Mouse (Mus musculus): ENCODE data around the gene Eif3i. TPM values are rescaled to one million over a fixed set of nuclear protein-coding genes. Genes with fewer than 3 reads are reported as not detected.
A peak's percentile ranks its signal among the peaks of the same experiment; 100 is the strongest.

Gene Eif3i
- polyA plus RNA-seq, 1 experiment, result 416 TPM

GRCm38 (mm10) chr4:129622120-129622802 is 21.8 kb upstream of the Eif3i start:
- Histone ChIP-seq H3K27me3 (ENCODE audit: control insufficient read depth, insufficient read depth, insufficient read length) (no peaks in the 10 kb centered on the region), H3K79me2 (ENCODE audit: control insufficient read depth, insufficient read depth) (peaks cover 10% of the 10 kb centered on the region), H3K79me3 (ENCODE audit: low read depth) (peaks cover 4% of the 10 kb centered on the region), H3K36me3 (ENCODE audit: control insufficient read depth, insufficient read depth) (peaks cover 11% of the 10 kb centered on the region), H3ac (ENCODE audit: control insufficient read depth, insufficient read length, low read depth) (no peak overlapping the region), H3K4me3 (ENCODE audit: insufficient read depth, poor library complexity, severe bottlenecking) (no peak overlapping the region)
- TF ChIP-seq FOSL1 (IDR thresholded peaks at IDR 0.05; ENCODE audit: insufficient read depth, low read length, poor library complexity, severe bottlenecking) (no peak), MAX (IDR thresholded peaks at IDR 0.05) (no peak), CTCF (IDR thresholded peaks at IDR 0.05; ENCODE audit: control insufficient read depth, insufficient read depth, insufficient read length) (no peak), CEBPB (IDR thresholded peaks at IDR 0.05; ENCODE audit: low read depth) (no peak), MYOD1 (IDR thresholded peaks at IDR 0.05; ENCODE audit: control insufficient read depth, insufficient read length, low read depth) (no peak), MYOG (IDR thresholded peaks at IDR 0.05; ENCODE audit: control insufficient read depth, extremely low read depth, insufficient read length) (no peak)

GRCm38 (mm10) chr4:129621283-129621841 is 20.9 kb upstream of the Eif3i start:
- H3ac ChIP-seq (ENCODE audit: control insufficient read depth, insufficient read length, low read depth), result no peak overlapping the region
- H3K4me3 ChIP-seq (ENCODE audit: insufficient read depth, poor library complexity, severe bottlenecking), result no peak overlapping the region
- peaks cover 12% of the 10 kb centered on the region for H3K36me3 ChIP-seq (ENCODE audit: control insufficient read depth, insufficient read depth)
- H3K79me2 ChIP-seq (ENCODE audit: control insufficient read depth, insufficient read depth), result peaks cover 8% of the 10 kb centered on the region
- H3K79me3 ChIP-seq (ENCODE audit: low read depth), result peaks cover 4% of the 10 kb centered on the region
- TF ChIP-seq MAX (IDR thresholded peaks at IDR 0.05) (no peak), FOSL1 (IDR thresholded peaks at IDR 0.05; ENCODE audit: insufficient read depth, low read length, poor library complexity, severe bottlenecking) (no peak), USF1 (IDR thresholded peaks at IDR 0.05; ENCODE audit: low read depth) (no peak), CTCF (IDR thresholded peaks at IDR 0.05; ENCODE audit: control insufficient read depth, insufficient read depth, insufficient read length) (no peak), MYOD1 (IDR thresholded peaks at IDR 0.05; ENCODE audit: control insufficient read depth, insufficient read length, low read depth) (no peak), CEBPB (IDR thresholded peaks at IDR 0.05; ENCODE audit: low read depth) (no peak), MYOG (IDR thresholded peaks at IDR 0.05; ENCODE audit: control insufficient read depth, extremely low read depth, insufficient read length) (no peak)
- H3K27me3 ChIP-seq (ENCODE audit: control insufficient read depth, insufficient read depth, insufficient read length), result no peaks in the 10 kb centered on the region

DNA sequence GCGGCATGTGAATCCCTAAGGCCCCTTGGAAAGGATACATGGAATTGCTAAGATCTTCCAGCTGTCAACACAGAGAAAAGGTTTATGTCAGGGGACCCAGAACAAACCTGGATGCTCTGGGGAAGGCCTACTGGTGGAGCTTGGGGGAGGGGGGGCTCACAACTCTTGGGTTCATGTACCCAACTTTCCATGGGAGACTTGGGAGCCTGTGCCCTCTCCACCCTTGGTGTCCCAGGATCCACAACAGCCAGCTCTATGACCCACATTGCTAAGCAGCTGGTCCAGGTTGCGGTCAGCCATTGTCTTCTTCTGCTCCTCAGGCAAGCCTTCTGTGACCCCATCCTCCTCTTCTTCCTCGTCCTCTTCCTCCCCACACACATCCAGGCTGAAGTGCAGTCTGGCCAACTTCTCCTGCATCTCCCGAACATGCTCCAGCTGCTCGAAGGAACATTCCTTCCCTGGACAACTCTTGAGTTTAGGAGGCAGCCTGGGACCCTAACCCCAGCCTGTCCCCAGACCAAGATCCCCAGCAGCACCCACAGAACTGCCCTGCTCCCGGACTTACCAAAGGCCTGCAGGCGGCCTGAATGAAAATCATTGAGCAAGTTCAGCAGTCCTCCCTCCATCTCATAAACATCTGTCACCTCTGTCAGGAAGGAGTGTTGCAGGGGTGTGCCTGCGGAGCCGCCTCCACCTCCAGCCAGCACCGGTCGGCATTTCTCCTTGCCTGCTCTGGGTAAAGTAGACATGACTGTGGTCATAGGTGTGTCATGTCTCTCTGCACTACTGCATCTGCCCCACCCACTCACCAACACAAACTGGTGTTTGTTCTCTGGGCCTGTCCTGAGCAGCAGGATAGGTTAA is 20.2 kb upstream of the Eif3i start:
- Histone ChIP-seq H3K36me3 (ENCODE audit: control insufficient read depth, insufficient read depth) (peaks cover 12% of the 10 kb centered on the region), H3ac (ENCODE audit: control insufficient read depth, insufficient read length, low read depth) (no peak overlapping the region), H3K79me3 (ENCODE audit: low read depth) (peaks cover 4% of the 10 kb centered on the region), H3K79me2 (ENCODE audit: control insufficient read depth, insufficient read depth) (peaks cover 8% of the 10 kb centered on the region), H3K27me3 (ENCODE audit: control insufficient read depth, insufficient read depth, insufficient read length) (no peaks in the 10 kb centered on the region), H3K4me3 (ENCODE audit: insufficient read depth, poor library complexity, severe bottlenecking) (no peak overlapping the region)
- TF ChIP-seq MYOD1 (IDR thresholded peaks at IDR 0.05; ENCODE audit: control insufficient read depth, insufficient read length, low read depth) (no peak), FOSL1 (IDR thresholded peaks at IDR 0.05; ENCODE audit: insufficient read depth, low read length, poor library complexity, severe bottlenecking) (no peak), USF1 (IDR thresholded peaks at IDR 0.05; ENCODE audit: low read depth) (no peak), MAX (IDR thresholded peaks at IDR 0.05) (no peak), CEBPB (IDR thresholded peaks at IDR 0.05; ENCODE audit: low read depth) (no peak), MYOG (IDR thresholded peaks at IDR 0.05; ENCODE audit: control insufficient read depth, extremely low read depth, insufficient read length) (no peak)

DNA sequence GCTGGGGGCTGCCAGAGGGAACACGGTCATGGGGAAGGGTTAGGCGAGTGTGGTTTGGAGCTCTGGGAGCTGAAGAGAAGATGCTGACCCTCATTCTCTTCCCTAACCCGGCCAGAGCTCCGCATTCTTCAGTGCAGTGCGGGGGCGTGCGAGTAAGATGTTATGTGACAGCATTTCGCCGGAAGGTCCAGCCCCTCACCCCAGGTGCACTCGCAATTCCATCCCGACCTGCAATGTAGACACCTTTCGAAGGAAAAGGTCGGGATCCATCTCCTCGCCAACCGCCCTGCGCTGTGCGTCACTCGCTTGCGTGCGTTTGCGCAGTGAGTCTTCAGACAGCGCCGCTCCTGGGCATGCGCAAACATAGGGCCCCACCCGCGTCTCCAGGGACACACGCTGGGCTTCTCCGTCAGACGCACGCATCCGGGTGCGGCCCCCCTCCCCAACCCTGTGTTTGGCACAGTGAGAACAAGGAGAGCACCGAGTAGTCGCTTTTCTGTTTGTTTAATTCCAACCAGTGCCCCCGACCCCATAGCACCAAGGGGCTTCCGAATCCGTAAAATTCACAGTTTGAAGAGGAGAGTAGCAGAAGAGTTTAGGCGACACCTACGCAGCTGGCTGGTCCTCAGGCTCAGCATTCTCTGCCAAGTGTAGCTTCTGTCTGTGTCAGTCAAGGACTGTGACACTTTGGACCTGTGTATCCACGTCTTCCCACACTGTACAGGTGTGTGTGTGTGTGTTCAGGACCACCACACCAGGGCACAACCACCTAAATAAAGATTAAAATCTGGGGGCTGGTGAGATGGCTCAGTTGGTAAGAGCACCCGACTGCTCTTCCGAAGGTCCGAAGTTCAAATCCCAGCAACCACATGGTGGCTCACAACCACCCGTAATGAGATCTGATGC is 18.6 kb upstream of the Eif3i start, which contains the start of gene Iqcc:
Gene Iqcc, minus strand, starts transcription at position 314 of the 906 bp plus-strand sequence.
- no peaks in the 10 kb centered on the region for H3K27me3 ChIP-seq (ENCODE audit: control insufficient read depth, insufficient read depth, insufficient read length)
- H3K79me3 ChIP-seq (ENCODE audit: low read depth), result peaks cover 4% of the 10 kb centered on the region
- H3K79me2 ChIP-seq (ENCODE audit: control insufficient read depth, insufficient read depth), result peaks cover 8% of the 10 kb centered on the region
- peaks cover 12% of the 10 kb centered on the region for H3K36me3 ChIP-seq (ENCODE audit: control insufficient read depth, insufficient read depth)
- H3ac ChIP-seq (ENCODE audit: control insufficient read depth, insufficient read length, low read depth), result peak within 1 kb of the TSS; percentile 72
- peak within 1 kb of the TSS; percentile 63 for H3K4me3 ChIP-seq (ENCODE audit: insufficient read depth, poor library complexity, severe bottlenecking)
- TF ChIP-seq MYOD1 (IDR thresholded peaks at IDR 0.05; ENCODE audit: control insufficient read depth, insufficient read length, low read depth), result peak; percentile 8
- no peak for TF ChIP-seq FOSL1 (IDR thresholded peaks at IDR 0.05; ENCODE audit: insufficient read depth, low read length, poor library complexity, severe bottlenecking)
- TF ChIP-seq USF1 (IDR thresholded peaks at IDR 0.05; ENCODE audit: low read depth), result no peak
- TF ChIP-seq MAX (IDR thresholded peaks at IDR 0.05), result no peak

DNA sequence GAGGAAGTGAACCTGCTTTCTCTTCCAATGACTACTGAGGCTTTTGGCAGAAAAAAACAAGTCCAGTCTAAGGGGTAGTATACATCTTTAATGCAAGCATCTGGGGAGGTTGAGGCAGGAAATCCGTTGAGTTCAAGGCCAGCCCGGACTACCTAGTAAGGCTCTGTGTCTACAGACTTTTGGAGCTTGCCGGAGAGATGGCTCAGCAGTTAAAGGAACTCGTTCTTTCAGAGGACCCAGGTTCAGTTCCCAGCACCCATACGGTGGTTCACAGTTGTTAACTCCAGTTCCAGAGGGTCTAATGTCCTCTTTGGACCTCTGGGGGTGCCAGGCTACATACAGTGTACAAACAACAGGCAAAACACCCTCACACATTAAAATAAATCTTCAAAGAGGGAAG is 17.6 kb upstream of the Eif3i start:
- H3K79me3 ChIP-seq (ENCODE audit: low read depth), result peaks cover 4% of the 10 kb centered on the region
- peaks cover 12% of the 10 kb centered on the region for H3K36me3 ChIP-seq (ENCODE audit: control insufficient read depth, insufficient read depth)
- TF ChIP-seq CTCF (IDR thresholded peaks at IDR 0.05; ENCODE audit: control insufficient read depth, insufficient read depth, insufficient read length), result no peak
- no peak for TF ChIP-seq MAX (IDR thresholded peaks at IDR 0.05)
- no peak for TF ChIP-seq USF1 (IDR thresholded peaks at IDR 0.05; ENCODE audit: low read depth)
- TF ChIP-seq FOSL1 (IDR thresholded peaks at IDR 0.05; ENCODE audit: insufficient read depth, low read length, poor library complexity, severe bottlenecking), result no peak
- no peak for TF ChIP-seq MYOD1 (IDR thresholded peaks at IDR 0.05; ENCODE audit: control insufficient read depth, insufficient read length, low read depth)
- TF ChIP-seq CEBPB (IDR thresholded peaks at IDR 0.05; ENCODE audit: low read depth), result no peak
- no peak for TF ChIP-seq MYOG (IDR thresholded peaks at IDR 0.05; ENCODE audit: control insufficient read depth, extremely low read depth, insufficient read length)
- no peaks in the 10 kb centered on the region for H3K27me3 ChIP-seq (ENCODE audit: control insufficient read depth, insufficient read depth, insufficient read length)
- H3ac ChIP-seq (ENCODE audit: control insufficient read depth, insufficient read length, low read depth), result no peak overlapping the region
- peaks cover 8% of the 10 kb centered on the region for H3K79me2 ChIP-seq (ENCODE audit: control insufficient read depth, insufficient read depth)
- peak overlapping the region; percentile 63 for H3K4me3 ChIP-seq (ENCODE audit: insufficient read depth, poor library complexity, severe bottlenecking)

Measured in C2C12 (cell line).